Mouse (Mus musculus) stomach, postnatal 0 days (tissue): ENCODE data around the gene Nt5dc2.

ENCODE experiments used
- CTCF ChIP-seq: IDR thresholded peaks from 2 replicates; pipeline ENCODE4 v1.5.1; 2016; ENCODE audit warnings: antibody characterized with exemption, low read depth, mild to moderate bottlenecking, moderate library complexity
- EP300 ChIP-seq: optimal IDR thresholded peaks from 2 replicates; pipeline ENCODE3; 2016; ENCODE audit warnings: antibody characterized with exemption

GRCm38 (mm10) chr14:31161638-31162037 lies 30.8 kb downstream of the Nt5dc2 start:
- TF ChIP-seq CTCF: no peak
- TF ChIP-seq EP300: no peak
